Comparison of ENCODE assay signal across 8 mouse cellular contexts in genomic region chr15:103503251-103503600, GRCm38 (mm10). TPM values are rescaled to one million over a fixed set of nuclear protein-coding genes. Genes with fewer than 3 reads are reported as not detected.
A peak's percentile ranks its signal among the peaks of the same experiment; 100 is the strongest.
DNase-seq lines count a peak whose midpoint lies in the region; ATAC-seq and TF ChIP-seq lines count a peak whose summit lies in the region.
"Had no signal": no experiment of that assay in that cellular context is flagged by ENCODE, and none has a peak within 500 bp of the region (broad histone marks: within the 10 kb centered on the region; RNA-seq: fewer than 3 reads in every experiment).

No protein-coding gene starts in this region.

- TF ChIP-seq POLR2A in olfactory bulb, adult 2 months (IDR thresholded peaks at IDR 0.05; ENCODE audit: insufficient read depth, low read depth, low read length) = no peak

- no peaks in the 10 kb centered on the region for H3K9me3 ChIP-seq in lung, embryonic 15.5 days
- no peaks in the 10 kb centered on the region for H3K9me3 ChIP-seq in forebrain, embryonic 12.5 days
- H3K9me3 ChIP-seq in limb, embryonic 10.5 days (replicated peaks) = no peaks in the 10 kb centered on the region

- peak overlapping the region; percentile 41 for H3K9ac ChIP-seq in lung, embryonic 15.5 days
- H3K9ac ChIP-seq in forebrain, embryonic 12.5 days = peak overlapping the region; percentile 82

- no peak overlapping the region for H3K27ac ChIP-seq in lung, embryonic 15.5 days
- peak overlapping the region; percentile 53 for H3K27ac ChIP-seq in forebrain, embryonic 12.5 days
- H3K27ac ChIP-seq in limb, embryonic 10.5 days = peak overlapping the region; percentile 79
- H3K27ac ChIP-seq in olfactory bulb, adult 2 months (ENCODE audit: insufficient read depth, low read depth, low read length) = peak overlapping the region; percentile 94

- no peak for TF ChIP-seq CTCF in olfactory bulb, adult 2 months (IDR thresholded peaks at IDR 0.05; ENCODE audit: insufficient read depth, low read depth, low read length)

- peak overlapping the region; percentile 98 for H3K4me2 ChIP-seq in lung, embryonic 15.5 days
- H3K4me2 ChIP-seq in forebrain, embryonic 12.5 days = peak overlapping the region; percentile 89

- H3K36me3 ChIP-seq in lung, embryonic 15.5 days = no peaks in the 10 kb centered on the region
- H3K36me3 ChIP-seq in forebrain, embryonic 12.5 days (replicated peaks) = no peaks in the 10 kb centered on the region
- H3K36me3 ChIP-seq in limb, embryonic 10.5 days = no peaks in the 10 kb centered on the region

- peaks cover 3% of the 10 kb centered on the region; the same call in 1 of the 2 replicates for H3K4me1 ChIP-seq in lung, embryonic 15.5 days
- H3K4me1 ChIP-seq in forebrain, embryonic 12.5 days = peaks cover 39% of the 10 kb centered on the region
- peaks cover 22% of the 10 kb centered on the region for H3K4me1 ChIP-seq in limb, embryonic 10.5 days
- H3K4me1 ChIP-seq in olfactory bulb, adult 2 months (ENCODE audit: control insufficient read depth, insufficient read depth, low read length) = peaks cover 9% of the 10 kb centered on the region

- peaks cover 56% of the 10 kb centered on the region for H3K27me3 ChIP-seq in lung, embryonic 15.5 days
- H3K27me3 ChIP-seq in forebrain, embryonic 12.5 days = peaks cover 24% of the 10 kb centered on the region
- peaks cover 79% of the 10 kb centered on the region for H3K27me3 ChIP-seq in limb, embryonic 10.5 days (ENCODE audit: low read depth, poor library complexity, severe bottlenecking)

- WGBS in lung, embryonic 15.5 days = 0% methylated on average over 15 of the region's 15 CpGs
- WGBS in forebrain, embryonic 12.5 days = under 1% methylated on average over 15 of the region's 15 CpGs
- WGBS in limb, embryonic 10.5 days = 0% methylated on average over 14 of the region's 15 CpGs
- WGBS in olfactory bulb, adult 2 months = 5% methylated on average over 15 of the region's 15 CpGs

- H3K4me3 ChIP-seq in lung, embryonic 15.5 days = peak overlapping the region; percentile 51
- peak overlapping the region; percentile 68 for H3K4me3 ChIP-seq in forebrain, embryonic 12.5 days (replicated peaks)
- H3K4me3 ChIP-seq in limb, embryonic 10.5 days = peak overlapping the region; percentile 74
- peak overlapping the region; percentile 93 for H3K4me3 ChIP-seq in olfactory bulb, adult 2 months (ENCODE audit: insufficient read depth, low read depth, low read length)

- ATAC-seq in lung, embryonic 15.5 days (ENCODE audit: borderline replicate concordance, extremely low read depth, low FRiP score, low TSS enrichment) = no peak; the same call in none of the 2 replicates
- ATAC-seq in forebrain, embryonic 12.5 days (ENCODE audit: low FRiP score) = peak; percentile 80

- no peak for DNase-seq in lung, adult 18-20 months
- no peak for DNase-seq in limb, embryonic 10.5 days (ENCODE audit: low spot score)
- no peak for DNase-seq in right cerebral cortex, postnatal 10 days (ENCODE audit: low spot score in 2 of 2)
- no peak for DNase-seq in adrenal gland, postnatal 10 days

RNA-seq across cellular contexts. Expression of gene Pde1b, which starts 0.4 kb away (rescaled TPM):
- 2.2 and 2.3 TPM in 2 replicates for polyA plus RNA-seq in lung, embryonic 15.5 days (2015; fragmentation: Nextera tagmentation; extraction: Ambion mirVana)
- polyA plus RNA-seq in forebrain, embryonic 12.5 days (2016; fragmentation: Nextera tagmentation; extraction: Ambion mirVana) = 42.7 and 45.8 TPM in 2 replicates
- 2.0 and 2.9 TPM in 2 replicates for polyA plus RNA-seq in limb, embryonic 10.5 days (2016; fragmentation: Nextera tagmentation; extraction: Ambion mirVana)
- polyA plus RNA-seq in olfactory bulb, adult 2 months (2012; ENCODE audit: insufficient read depth, insufficient read length, low replicate concordance, missing spikeins) = not detected in 2 replicates
- total RNA-seq in adrenal gland, postnatal 10 days (2021) = 1 to 10 TPM; 5.6 to 9.4 TPM

RNA-seq across cellular contexts. Expression of gene Ppp1r1a, which starts 34.6 kb away (rescaled TPM):
- polyA plus RNA-seq in lung, embryonic 15.5 days (2015; fragmentation: Nextera tagmentation; extraction: Ambion mirVana) = 8.0 and 8.9 TPM in 2 replicates
- 55.9 and 57.7 TPM in 2 replicates for polyA plus RNA-seq in forebrain, embryonic 12.5 days (2016; fragmentation: Nextera tagmentation; extraction: Ambion mirVana)
- 3.5 and 6.5 TPM in 2 replicates for polyA plus RNA-seq in limb, embryonic 10.5 days (2016; fragmentation: Nextera tagmentation; extraction: Ambion mirVana)
- not detected in 2 replicates for polyA plus RNA-seq in olfactory bulb, adult 2 months (2012; ENCODE audit: insufficient read depth, insufficient read length, low replicate concordance, missing spikeins)
- total RNA-seq in adrenal gland, postnatal 10 days (2021) = 10 to 100 TPM; 23.0 to 37.4 TPM

RNA-seq across cellular contexts. Expression of gene Nckap1l, which starts 49.6 kb away (rescaled TPM):
- 2.7 and 3.6 TPM in 2 replicates for polyA plus RNA-seq in lung, embryonic 15.5 days (2015; fragmentation: Nextera tagmentation; extraction: Ambion mirVana)
- polyA plus RNA-seq in forebrain, embryonic 12.5 days (2016; fragmentation: Nextera tagmentation; extraction: Ambion mirVana) = 1.2 and 1.6 TPM in 2 replicates
- polyA plus RNA-seq in limb, embryonic 10.5 days (2016; fragmentation: Nextera tagmentation; extraction: Ambion mirVana) = 1.1 and 1.4 TPM in 2 replicates
- polyA plus RNA-seq in olfactory bulb, adult 2 months (2012; ENCODE audit: insufficient read depth, insufficient read length, low replicate concordance, missing spikeins) = not detected in 2 replicates
- total RNA-seq in adrenal gland, postnatal 10 days (2021) = 1 to 10 TPM; 6.4 to 7.2 TPM

RNA-seq across cellular contexts. Expression of gene Gtsf2, which starts 55.0 kb away (rescaled TPM):
- polyA plus RNA-seq in lung, embryonic 15.5 days (2015; fragmentation: Nextera tagmentation; extraction: Ambion mirVana) = not detected in 2 replicates
- not detected in 2 replicates for polyA plus RNA-seq in forebrain, embryonic 12.5 days (2016; fragmentation: Nextera tagmentation; extraction: Ambion mirVana)
- polyA plus RNA-seq in limb, embryonic 10.5 days (2016; fragmentation: Nextera tagmentation; extraction: Ambion mirVana) = not detected in 2 replicates
- polyA plus RNA-seq in olfactory bulb, adult 2 months (2012; ENCODE audit: insufficient read depth, insufficient read length, low replicate concordance, missing spikeins) = not detected in 2 replicates
- total RNA-seq in adrenal gland, postnatal 10 days (2021) = not detected
- total RNA-seq: adrenal gland, postnatal 14 days had no signal
